Mouse (Mus musculus): ENCODE measurements around the gene BC049762.

- TF ChIP-seq POLR2A (IDR thresholded peaks at IDR 0.05; ENCODE audit: borderline replicate concordance, insufficient read depth, low read length) (no peak), CTCF (IDR thresholded peaks at IDR 0.05; ENCODE audit: borderline replicate concordance, insufficient read depth, low read depth, low read length) (no peak)
Observed at GRCm38 (mm10) chr11:51227104-51227503, 35.7 kb downstream of the BC049762 start.
